Mouse (Mus musculus) forebrain, embryonic 13.5 days (tissue): ENCODE results near the gene 2010315B03Rik. TPM values are rescaled to one million over a fixed set of nuclear protein-coding genes. Genes with fewer than 3 reads are reported as not detected.
"Not testable (repeated sequence)": the region's sequence is repeated elsewhere in the genome, so short reads cannot be mapped to it uniquely, and the experiment has no call there.

Source experiments
- ATAC-seq: fragments of 200-750 bp; cut with Nextera tagmentation; 2 replicates; pipeline ENCODE4 v1.8.0; 2017
- H3K27ac ChIP-seq: fragments of 300-500 bp; sonication (generic); 2 replicates; pipeline ENCODE4 v1.5.1; 2015; ENCODE audit warnings: inconsistent platforms, mild to moderate bottlenecking, moderate library complexity
- H3K27me3 ChIP-seq: fragments of 300-500 bp; sonication (generic); 2 replicates; pipeline ENCODE4 v1.6.1; 2015; ENCODE audit warnings: mild to moderate bottlenecking, inconsistent platforms
- H3K36me3 ChIP-seq: fragments of 300-500 bp; sonication (generic); 2 replicates; pipeline ENCODE4 v1.6.1; 2015; ENCODE audit warnings: mild to moderate bottlenecking, inconsistent platforms; ENCODE audit not compliant: poor library complexity, severe bottlenecking
- H3K4me1 ChIP-seq: fragments of 300-500 bp; sonication (generic); 2 replicates; pipeline ENCODE4 v1.6.1; 2015; ENCODE audit warnings: inconsistent platforms
- H3K4me2 ChIP-seq: fragments of 300-500 bp; sonication (generic); 2 replicates; pipeline ENCODE4 v1.6.1; 2015; ENCODE audit warnings: inconsistent platforms, mild to moderate bottlenecking, moderate library complexity
- H3K4me3 ChIP-seq: fragments of 300-500 bp; sonication (generic); 2 replicates; pipeline ENCODE4 v1.5.1; 2015; ENCODE audit warnings: mild to moderate bottlenecking, inconsistent platforms
- H3K9ac ChIP-seq: fragments of 300-500 bp; sonication (generic); 2 replicates; pipeline ENCODE4 v1.6.1; 2015; ENCODE audit warnings: mild to moderate bottlenecking, inconsistent platforms
- H3K9me3 ChIP-seq: fragments of 300-500 bp; sonication (generic); replicated peaks from 2 replicates; pipeline ENCODE4 v1.6.1; 2016; ENCODE audit warnings: inconsistent platforms
- WGBS: fragments of 180-500 bp; shearing (Covaris S2); methylation state at CpG from one replicate; pipeline ENCODE4 v1.1.7; 2015; 5-methylcytosine and 5-hydroxymethylcytosine counted together
- polyA plus RNA-seq: library from polyadenylated mRNA; unstranded; fragments of >200 nt; fragmentation: Nextera tagmentation; extraction: Ambion mirVana; gene quantifications from 2 replicates; pipeline ENCODE4 v1.2.1, GENCODE M21; 2015

2010315B03Rik gene
- polyA plus RNA-seq, 1 experiment from 2014 or later = 9.2 TPM

- no peaks in the 10 kb centered on the region for H3K27me3 ChIP-seq
- no peak for ATAC-seq
- no peak overlapping the region for H3K27ac ChIP-seq
- no peak overlapping the region for H3K9ac ChIP-seq
- H3K36me3 ChIP-seq = no peaks in the 10 kb centered on the region
- WGBS = 93% methylated on average over 4 of the region's 4 CpGs
- peaks cover 6% of the 10 kb centered on the region; the same call in 1 of the 2 replicates for H3K4me1 ChIP-seq
- no peaks in the 10 kb centered on the region for H3K9me3 ChIP-seq
- H3K4me3 ChIP-seq = no peak overlapping the region
- H3K4me2 ChIP-seq = no peak overlapping the region
These were observed 49.3 kb downstream of the 2010315B03Rik start for GRCm38 (mm10) chr9:124262987-124263717.

DNA sequence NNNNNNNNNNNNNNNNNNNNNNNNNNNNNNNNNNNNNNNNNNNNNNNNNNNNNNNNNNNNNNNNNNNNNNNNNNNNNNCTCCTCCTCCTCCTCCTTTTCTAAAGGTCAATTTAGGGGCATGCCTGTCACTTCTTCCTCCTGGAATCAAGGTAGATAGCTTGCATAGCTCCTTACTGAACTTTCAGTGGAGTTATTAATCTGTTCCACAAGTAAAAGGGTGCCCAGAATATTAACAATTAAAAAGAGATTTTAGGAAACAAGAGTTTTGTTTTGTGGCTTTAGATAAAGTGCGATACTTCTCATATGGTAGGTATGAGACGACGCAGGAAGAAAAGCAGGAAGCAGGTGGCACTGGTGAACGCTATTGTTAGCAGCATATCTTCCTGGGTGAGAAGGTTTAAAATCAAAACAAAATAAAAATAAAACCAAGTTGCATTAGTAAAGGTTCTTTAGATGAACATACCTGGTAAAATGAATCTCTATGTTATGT is 54.4 kb downstream of the 2010315B03Rik start:
- no peak overlapping the region for H3K4me2 ChIP-seq
- ATAC-seq = no peak
- WGBS = 80% methylated on average over 4 of the region's 4 CpGs
- H3K4me1 ChIP-seq = no peaks in the 10 kb centered on the region
- no peaks in the 10 kb centered on the region for H3K36me3 ChIP-seq
- no peaks in the 10 kb centered on the region for H3K27me3 ChIP-seq
- H3K27ac ChIP-seq = no peak overlapping the region
- no peak overlapping the region for H3K9ac ChIP-seq
- H3K9me3 ChIP-seq = peaks cover 13% of the 10 kb centered on the region
- no peak overlapping the region for H3K4me3 ChIP-seq

DNA sequence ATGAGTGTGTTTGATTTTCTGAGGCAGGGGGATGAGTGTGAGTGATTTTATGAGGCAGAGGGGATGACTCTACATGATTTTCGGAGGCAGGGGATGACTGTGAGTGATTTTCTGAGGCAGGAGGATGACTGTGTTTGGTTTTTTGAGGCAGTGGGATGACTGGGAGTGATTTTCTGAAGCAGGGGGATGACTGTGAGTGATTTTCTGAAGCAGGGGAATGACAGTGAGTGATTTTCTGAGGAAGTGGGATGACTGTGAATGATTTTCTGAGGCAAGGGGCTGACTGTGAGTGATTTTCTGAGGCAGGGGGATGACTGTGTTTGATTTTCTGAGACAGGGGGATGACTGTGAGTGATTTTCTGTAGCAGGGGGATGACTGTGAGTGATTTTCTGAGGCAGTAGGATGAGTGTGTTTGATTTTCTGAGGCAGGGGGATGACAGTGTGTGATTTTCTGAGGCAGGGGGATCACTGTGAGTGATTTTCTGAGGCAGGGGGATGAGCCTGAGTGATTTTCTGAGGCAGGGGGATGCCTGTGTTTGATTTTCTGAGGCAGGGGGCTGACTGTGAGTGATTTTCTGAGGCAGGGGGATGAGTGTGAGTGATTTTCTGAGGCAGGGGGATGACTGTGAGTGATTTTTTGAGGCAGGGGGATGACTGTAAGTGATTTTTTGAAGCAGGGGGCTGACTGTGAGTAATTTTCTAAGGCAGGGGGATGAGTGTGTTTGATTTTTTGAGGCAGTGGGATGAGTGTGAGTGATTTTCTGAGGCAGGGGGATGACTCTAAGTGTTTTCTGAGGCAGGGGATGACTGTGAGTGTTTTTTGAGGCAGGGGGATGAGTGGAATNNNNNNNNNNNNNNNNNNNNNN is 55.1 kb downstream of the 2010315B03Rik start:
- Histone ChIP-seq H3K4me2 (no peak overlapping the region), H3K9me3 (peaks cover 13% of the 10 kb centered on the region), H3K9ac (no peak overlapping the region), H3K27me3 (no peaks in the 10 kb centered on the region), H3K36me3 (no peaks in the 10 kb centered on the region), H3K4me3 (no peak overlapping the region), H3K4me1 (no peaks in the 10 kb centered on the region), H3K27ac (no peak overlapping the region)
- ATAC-seq = 0 out of 2 replicates have a peak, but pooled peaks have one; percentile 19
- 52% methylated on average over 1 of the region's 1 CpGs for WGBS

- peak; percentile 65 for ATAC-seq
- H3K9ac ChIP-seq = not testable (repeated sequence)
These were observed 56.0 kb downstream of the 2010315B03Rik start for GRCm38 (mm10) chr9:124256271-124257199.

DNA sequence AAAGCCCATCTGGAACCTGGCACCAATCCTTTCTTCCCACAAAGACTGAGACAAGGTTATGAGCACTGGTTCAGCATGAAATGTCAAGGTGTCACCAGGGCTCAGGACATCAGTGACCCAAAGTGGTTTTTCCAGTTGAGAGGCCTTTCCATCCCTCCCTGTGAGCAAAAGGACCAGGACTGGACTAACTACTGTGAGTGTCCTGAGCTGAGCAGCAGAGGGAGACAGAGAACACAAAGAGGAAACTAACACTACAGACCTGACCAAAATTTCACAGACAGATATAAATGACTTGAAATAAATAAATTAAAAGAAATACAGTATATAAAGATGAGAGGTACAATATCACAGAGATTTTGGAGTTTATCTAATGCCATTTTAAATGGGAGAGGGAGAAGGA is 61.1 kb downstream of the 2010315B03Rik start:
- peaks cover 4% of the 10 kb centered on the region for H3K9me3 ChIP-seq
- H3K27ac ChIP-seq = no peak overlapping the region
- peaks cover 4% of the 10 kb centered on the region for H3K4me1 ChIP-seq
- no peak overlapping the region for H3K4me3 ChIP-seq
- no peak overlapping the region for H3K4me2 ChIP-seq
- no peaks in the 10 kb centered on the region for H3K27me3 ChIP-seq
- no peak for ATAC-seq
- H3K36me3 ChIP-seq = no peaks in the 10 kb centered on the region
- no peak overlapping the region for H3K9ac ChIP-seq

More at GRCm38 (mm10) chr9:124256271-124257199, 56.0 kb downstream of the 2010315B03Rik start:
- H3K4me1 ChIP-seq, H3K36me3 ChIP-seq, H3K4me3 ChIP-seq, H3K27ac ChIP-seq, H3K27me3 ChIP-seq, H3K4me2 ChIP-seq: not testable (repeated sequence)
- WGBS = 17% methylated on average over 1 of the region's 1 CpGs
- peaks cover 13% of the 10 kb centered on the region for H3K9me3 ChIP-seq

Other genes with a start within 250 kb of the 2010315B03Rik start
- gene Ccr2, start 210.7 kb downstream of the 2010315B03Rik start, polyA plus RNA-seq = 0.08 and 0.19 TPM in 2 replicates
- 0.37 and 0.49 TPM in 2 replicates for gene Ccr5, start 191.2 kb downstream of the 2010315B03Rik start, polyA plus RNA-seq
- gene Ppp2r3d, start 164.2 kb upstream of the 2010315B03Rik start, polyA plus RNA-seq = 132 and 136 TPM in 2 replicates
- not detected in 2 replicates for gene Gm21836, start 181.1 kb upstream of the 2010315B03Rik start, polyA plus RNA-seq